Mouse (Mus musculus) G1E (cell line): ENCODE measurements around the gene Acyp1.

ENCODE experiments used
- CTCF ChIP-seq: IDR thresholded peaks from 2 replicates; pipeline ENCODE4 v1.5.1; 2012; ENCODE audit warnings: low read depth, low read length, inconsistent platforms, mixed read lengths
- GATA1 ChIP-seq: IDR thresholded peaks from 2 replicates; pipeline ENCODE4 v1.6.1; 2012; ENCODE audit warnings: borderline replicate concordance, low read length, inconsistent platforms, mixed read lengths
- POLR2AphosphoS5 ChIP-seq: IDR thresholded peaks from 2 replicates; pipeline ENCODE4 v1.6.1; 2012; ENCODE audit warnings: low read depth, low read length, inconsistent platforms; ENCODE audit not compliant: insufficient replicate concordance
- TAL1 ChIP-seq: conservative IDR thresholded peaks from 2 replicates; pipeline ENCODE4 v1.6.1; 2012; ENCODE audit warnings: low read depth, low read length, inconsistent platforms, mixed read lengths

- TF ChIP-seq GATA1 (no peak), POLR2AphosphoS5 (no peak), TAL1 (no peak), CTCF (no peak)
Observed at GRCm38 (mm10) chr12:85303256-85303655, 15.0 kb upstream of the Acyp1 start.
